Mouse (Mus musculus): ENCODE data around the gene Sufu. TPM values are rescaled to one million over a fixed set of nuclear protein-coding genes. Genes with fewer than 3 reads are reported as not detected.

The Sufu gene
- polyA plus RNA-seq, 1 experiment from 2014 or later = 9.5 TPM

GRCm38 (mm10) chr19:46404030-46404429 is 7.3 kb downstream of the Sufu start:
- DNase-seq (ENCODE audit: low spot score) = no peak
- H3K36me3 ChIP-seq (ENCODE audit: control insufficient read depth, insufficient read depth, low read length) = peaks cover 13% of the 10 kb centered on the region
- H3K4me1 ChIP-seq (replicated peaks; ENCODE audit: control insufficient read depth, insufficient read depth) = no peaks in the 10 kb centered on the region
- no peak overlapping the region for H3K9ac ChIP-seq (ENCODE audit: low read length)
- no peak overlapping the region for H3K4me3 ChIP-seq (ENCODE audit: low read depth, low read length)
- H3K27ac ChIP-seq (replicated peaks) = no peak overlapping the region
- no peaks in the 10 kb centered on the region for H3K27me3 ChIP-seq (ENCODE audit: control insufficient read depth, insufficient read depth, low read length)
- no peak for ATAC-seq (ENCODE audit: low FRiP score, low TSS enrichment)
- 77% methylated on average over 1 of the region's 1 CpGs for WGBS
- TF ChIP-seq CTCF (IDR thresholded peaks at IDR 0.05; ENCODE audit: low read depth) (no peak), EP300 (optimal IDR thresholded peaks at IDR 0.05) (no peak)
- H3K9me3 ChIP-seq (ENCODE audit: control insufficient read depth, low read length) = no peaks in the 10 kb centered on the region
- no peak overlapping the region for H3K4me2 ChIP-seq (replicated peaks; ENCODE audit: low read depth)

DNA sequence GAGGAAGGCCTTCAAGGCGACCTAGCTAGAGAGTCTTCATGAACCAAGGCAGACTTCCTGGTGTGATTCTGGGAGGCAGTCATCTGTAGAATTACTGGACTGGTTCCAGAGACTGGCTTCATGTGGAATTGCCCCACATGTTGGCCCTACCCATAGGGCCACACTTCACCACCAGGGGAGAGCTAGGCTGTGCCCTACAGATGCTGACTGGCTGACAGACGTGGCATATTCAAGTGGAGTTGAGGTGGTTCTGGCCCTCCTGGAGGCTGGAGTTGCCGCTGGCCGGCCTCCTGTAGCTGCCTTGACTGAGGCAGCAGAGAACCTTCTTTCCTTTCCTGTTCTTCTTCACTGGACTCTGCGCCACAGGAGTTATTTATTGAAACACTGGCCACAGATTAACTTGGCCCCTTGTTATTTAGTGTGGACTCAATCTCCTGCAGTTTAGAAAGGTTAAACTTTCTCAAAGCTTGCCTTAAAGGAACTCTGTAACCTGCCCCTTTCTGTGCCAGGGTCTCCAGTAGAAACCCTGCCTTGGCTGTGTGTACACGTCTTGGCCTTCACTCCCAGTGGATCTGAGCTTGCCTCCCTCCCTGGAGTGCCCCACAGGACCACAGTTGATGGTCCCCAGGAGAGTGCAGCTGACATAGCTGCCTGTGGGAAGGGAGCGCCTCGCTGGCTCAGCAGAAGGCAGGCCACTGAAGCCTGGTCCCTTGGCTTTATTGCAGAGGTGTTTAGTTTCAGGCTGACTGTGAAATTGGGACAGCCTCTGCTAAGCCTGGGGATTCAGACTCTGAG is 10.1 kb downstream of the Sufu start:
- peak overlapping the region; percentile 45; the same call in 1 of the 2 replicates for H3K27ac ChIP-seq (replicated peaks)
- H3K9ac ChIP-seq (ENCODE audit: low read length) = no peak overlapping the region
- no peaks in the 10 kb centered on the region for H3K27me3 ChIP-seq (ENCODE audit: control insufficient read depth, insufficient read depth, low read length)
- no peak overlapping the region for H3K4me2 ChIP-seq (replicated peaks; ENCODE audit: low read depth)
- peaks cover 9% of the 10 kb centered on the region for H3K36me3 ChIP-seq (ENCODE audit: control insufficient read depth, insufficient read depth, low read length)
- ATAC-seq (ENCODE audit: low FRiP score, low TSS enrichment) (no peak), DNase-seq (ENCODE audit: low spot score) (no peak)
- no peak for TF ChIP-seq EP300 (optimal IDR thresholded peaks at IDR 0.05)
- TF ChIP-seq CTCF (IDR thresholded peaks at IDR 0.05; ENCODE audit: low read depth) = peak; percentile 17; the same call in 1 of the 2 replicates
- no peak overlapping the region for H3K4me3 ChIP-seq (ENCODE audit: low read depth, low read length)
- WGBS = 73% methylated on average over 8 of the region's 8 CpGs
- H3K9me3 ChIP-seq (ENCODE audit: control insufficient read depth, low read length) = no peaks in the 10 kb centered on the region
- H3K4me1 ChIP-seq (replicated peaks; ENCODE audit: control insufficient read depth, insufficient read depth) = 0 out of 2 replicates have a peak, but pooled peaks cover 2% of the 10 kb centered on the region

DNA sequence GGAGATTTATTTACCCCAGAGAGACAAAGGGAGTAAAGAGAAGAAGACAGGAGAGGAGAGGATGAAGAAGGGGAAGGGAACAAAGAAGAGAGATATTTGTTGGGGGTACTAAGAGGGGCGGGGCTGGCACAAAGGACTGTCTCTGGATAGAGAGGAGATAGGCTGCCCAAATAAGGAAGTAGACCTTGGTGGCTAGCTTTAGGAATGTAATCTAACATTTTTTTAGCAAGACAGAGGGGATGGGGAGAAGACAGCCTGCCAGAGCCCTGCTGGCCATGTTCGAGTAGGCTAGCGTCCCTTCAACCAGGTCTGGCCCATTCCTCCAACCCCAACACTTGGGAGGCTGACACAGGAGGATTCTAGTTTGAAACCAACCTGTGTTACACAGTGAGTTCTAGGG is 12.8 kb downstream of the Sufu start:
- Histone ChIP-seq H3K27ac (replicated peaks) (0 out of 2 replicates have a peak overlapping the region, but pooled peaks have one; percentile 40), H3K4me3 (ENCODE audit: low read depth, low read length) (no peak overlapping the region), H3K4me1 (replicated peaks; ENCODE audit: control insufficient read depth, insufficient read depth) (0 out of 2 replicates have a peak, but pooled peaks cover 2% of the 10 kb centered on the region), H3K36me3 (ENCODE audit: control insufficient read depth, insufficient read depth, low read length) (peaks cover 3% of the 10 kb centered on the region), H3K27me3 (ENCODE audit: control insufficient read depth, insufficient read depth, low read length) (no peaks in the 10 kb centered on the region), H3K9me3 (ENCODE audit: control insufficient read depth, low read length) (no peaks in the 10 kb centered on the region), H3K9ac (ENCODE audit: low read length) (no peak overlapping the region), H3K4me2 (replicated peaks; ENCODE audit: low read depth) (no peak overlapping the region)
- TF ChIP-seq EP300 (optimal IDR thresholded peaks at IDR 0.05) = no peak
- no peak for TF ChIP-seq CTCF (IDR thresholded peaks at IDR 0.05; ENCODE audit: low read depth)
- DNase-seq (ENCODE audit: low spot score) (no peak), ATAC-seq (ENCODE audit: low FRiP score, low TSS enrichment) (peak; percentile 49; the same call in 1 of the 2 replicates)
- WGBS = 57% methylated on average over 3 of the region's 3 CpGs

DNA sequence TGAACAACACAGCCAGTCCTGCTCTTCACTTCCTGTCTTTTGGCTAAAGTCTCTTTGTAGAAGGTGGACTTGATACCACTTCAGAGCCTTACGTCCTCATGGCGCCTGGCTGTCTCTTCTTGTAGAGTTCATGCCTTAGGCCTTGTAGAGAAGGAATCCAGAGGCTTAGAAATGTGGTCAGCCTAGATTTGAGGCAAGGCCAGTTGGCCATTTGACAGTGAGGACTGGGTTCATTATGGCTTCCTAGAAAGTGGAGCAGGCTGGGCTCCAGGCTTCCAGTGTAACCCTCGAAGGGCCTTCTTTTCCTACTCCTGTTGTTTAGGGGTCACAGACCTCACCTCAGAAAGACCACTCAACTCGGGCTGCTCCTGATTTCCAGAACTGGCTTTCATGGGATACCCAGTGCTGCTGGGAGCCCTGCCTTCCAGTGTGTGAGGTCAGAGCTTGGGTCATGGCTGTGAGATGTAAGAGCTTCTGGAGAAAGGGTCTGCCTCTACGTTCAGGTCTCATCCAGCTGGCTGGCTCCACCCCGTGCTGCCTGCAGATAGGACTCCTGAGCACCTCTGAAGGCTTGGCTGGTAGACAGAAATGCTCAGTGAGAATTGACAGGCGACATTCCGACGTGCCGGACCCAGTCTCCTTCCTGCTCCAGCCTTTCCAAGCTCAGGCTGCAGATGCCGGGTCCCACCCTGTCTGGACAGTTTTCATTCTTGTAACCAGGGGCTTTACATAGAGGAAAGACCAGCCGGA is 15.5 kb downstream of the Sufu start:
- Histone ChIP-seq H3K4me3 (ENCODE audit: low read depth, low read length) (no peak overlapping the region), H3K36me3 (ENCODE audit: control insufficient read depth, insufficient read depth, low read length) (no peaks in the 10 kb centered on the region; the same call in none of the 2 replicates), H3K9me3 (ENCODE audit: control insufficient read depth, low read length) (no peaks in the 10 kb centered on the region), H3K27me3 (ENCODE audit: control insufficient read depth, insufficient read depth, low read length) (no peaks in the 10 kb centered on the region), H3K9ac (ENCODE audit: low read length) (no peak overlapping the region), H3K4me1 (replicated peaks; ENCODE audit: control insufficient read depth, insufficient read depth) (0 out of 2 replicates have a peak, but pooled peaks cover 2% of the 10 kb centered on the region), H3K27ac (replicated peaks) (0 out of 2 replicates have a peak overlapping the region, but pooled peaks have one; percentile 4), H3K4me2 (replicated peaks; ENCODE audit: low read depth) (no peak overlapping the region)
- TF ChIP-seq EP300 (optimal IDR thresholded peaks at IDR 0.05) = no peak
- TF ChIP-seq CTCF (IDR thresholded peaks at IDR 0.05; ENCODE audit: low read depth) = no peak
- ATAC-seq (ENCODE audit: low FRiP score, low TSS enrichment) (no peak), DNase-seq (ENCODE audit: low spot score) (no peak)
- 75% methylated on average over 12 of the region's 12 CpGs for WGBS

GRCm38 (mm10) chr19:46413969-46414368 is 17.3 kb downstream of the Sufu start:
- Histone ChIP-seq H3K36me3 (ENCODE audit: control insufficient read depth, insufficient read depth, low read length) (no peaks in the 10 kb centered on the region; the same call in 1 of the 2 replicates), H3K9ac (ENCODE audit: low read length) (no peak overlapping the region), H3K4me2 (replicated peaks; ENCODE audit: low read depth) (no peak overlapping the region), H3K27ac (replicated peaks) (no peak overlapping the region), H3K27me3 (ENCODE audit: control insufficient read depth, insufficient read depth, low read length) (no peaks in the 10 kb centered on the region), H3K4me3 (ENCODE audit: low read depth, low read length) (no peak overlapping the region), H3K4me1 (replicated peaks; ENCODE audit: control insufficient read depth, insufficient read depth) (peaks cover 2% of the 10 kb centered on the region; the same call in 1 of the 2 replicates), H3K9me3 (ENCODE audit: control insufficient read depth, low read length) (no peaks in the 10 kb centered on the region)
- TF ChIP-seq CTCF (IDR thresholded peaks at IDR 0.05; ENCODE audit: low read depth) = no peak
- ATAC-seq (ENCODE audit: low FRiP score, low TSS enrichment) (no peak), DNase-seq (ENCODE audit: low spot score) (no peak)
- WGBS = 88% methylated on average over 2 of the region's 2 CpGs
